Mouse (Mus musculus) lung, postnatal 0 days (tissue): ENCODE results near the gene Ctsc. TPM values are rescaled to one million over a fixed set of nuclear protein-coding genes. Genes with fewer than 3 reads are reported as not detected.

ENCODE experiments used
- ATAC-seq: fragments of 200-750 bp; cut with Nextera tagmentation; 2 replicates; pipeline ENCODE4 v1.8.0; 2017; ENCODE audit warnings: moderate library complexity
- DNase-seq: peaks from one replicate; pipeline ENCODE4 v3.0.0-alpha.2; 2016; ENCODE audit warnings: low spot score
- H3K27ac ChIP-seq: fragments of 300-500 bp; sonication (generic); 2 replicates; pipeline ENCODE4 v1.5.1; 2014; ENCODE audit warnings: antibody characterized with exemption, mild to moderate bottlenecking, low read length, mixed read lengths
- H3K27me3 ChIP-seq: fragments of 300-500 bp; sonication (generic); replicated peaks from 2 replicates; pipeline ENCODE4 v1.6.1; 2014; ENCODE audit warnings: low read length, mixed read lengths; ENCODE audit not compliant: insufficient read depth
- H3K36me3 ChIP-seq: fragments of 300-500 bp; sonication (generic); 2 replicates; pipeline ENCODE4 v1.6.1; 2014; ENCODE audit warnings: low read length, mixed read lengths; ENCODE audit not compliant: insufficient read depth
- H3K4me1 ChIP-seq: fragments of 300-500 bp; sonication (generic); 2 replicates; pipeline ENCODE4 v1.6.1; 2014; ENCODE audit warnings: antibody characterized with exemption, low read depth, low read length, mixed read lengths; ENCODE audit not compliant: insufficient read depth
- H3K4me2 ChIP-seq: fragments of 300-500 bp; sonication (generic); replicated peaks from 2 replicates; pipeline ENCODE4 v1.6.1; 2014; ENCODE audit warnings: low read depth, mild to moderate bottlenecking, low read length, moderate library complexity, mixed read lengths
- H3K4me3 ChIP-seq: fragments of 300-500 bp; sonication (generic); 2 replicates; pipeline ENCODE4 v1.5.1; 2014; ENCODE audit warnings: low read depth, low read length
- H3K9ac ChIP-seq: fragments of 300-500 bp; sonication (generic); replicated peaks from 2 replicates; pipeline ENCODE4 v1.6.1; 2014; ENCODE audit warnings: low read depth, mild to moderate bottlenecking
- H3K9me3 ChIP-seq: fragments of 300-500 bp; sonication (generic); 2 replicates; pipeline ENCODE4 v1.6.1; 2016; ENCODE audit warnings: low read length, mixed read lengths
- CTCF ChIP-seq: IDR thresholded peaks from 2 replicates; pipeline ENCODE4 v1.5.1; 2016; ENCODE audit warnings: antibody characterized with exemption, mild to moderate bottlenecking
- EP300 ChIP-seq: IDR thresholded peaks from 2 replicates; pipeline ENCODE4 v1.6.1; 2016; ENCODE audit warnings: antibody characterized with exemption, mild to moderate bottlenecking, control low read depth
- WGBS: fragments of 180-500 bp; shearing (Covaris S2); extraction: QIAGEN DNeasy Blood & Tissue Kit; methylation state at CpG from one replicate; pipeline ENCODE4 v1.1.7; 2014; 5-methylcytosine and 5-hydroxymethylcytosine counted together
- polyA plus RNA-seq: library from polyadenylated mRNA; unstranded; fragments of >200 nt; fragmentation: Nextera tagmentation; extraction: Ambion mirVana; gene quantifications from 2 replicates; pipeline ENCODE4 v1.2.1, GENCODE M21; 2015

Ctsc gene
- polyA plus RNA-seq, 1 experiment from 2014 or later = 303 TPM

GRCm38 (mm10) chr7:88251535-88251934 is 26.4 kb upstream of the Ctsc start:
- Histone ChIP-seq H3K9me3 (no peaks in the 10 kb centered on the region), H3K36me3 (no peaks in the 10 kb centered on the region), H3K9ac (no peak overlapping the region), H3K4me1 (no peaks in the 10 kb centered on the region), H3K27me3 (no peaks in the 10 kb centered on the region), H3K4me2 (no peak overlapping the region), H3K4me3 (no peak overlapping the region), H3K27ac (no peak overlapping the region)
- no peak for DNase-seq
- WGBS = 59% methylated on average over 1 of the region's 1 CpGs
- no peak for ATAC-seq
- TF ChIP-seq EP300 (no peak), CTCF (no peak)

GRCm38 (mm10) chr7:88252129-88252528 is 25.8 kb upstream of the Ctsc start:
- Histone ChIP-seq H3K4me3 (no peak overlapping the region), H3K4me2 (no peak overlapping the region), H3K4me1 (no peaks in the 10 kb centered on the region), H3K27ac (no peak overlapping the region), H3K36me3 (no peaks in the 10 kb centered on the region), H3K9ac (no peak overlapping the region), H3K27me3 (no peaks in the 10 kb centered on the region), H3K9me3 (no peaks in the 10 kb centered on the region)
- TF ChIP-seq CTCF = no peak
- TF ChIP-seq EP300 = no peak
- DNase-seq (no peak), ATAC-seq (no peak)

GRCm38 (mm10) chr7:88254884-88255283 is 23.0 kb upstream of the Ctsc start:
- H3K36me3 ChIP-seq = no peaks in the 10 kb centered on the region
- no peaks in the 10 kb centered on the region for H3K9me3 ChIP-seq
- no peak overlapping the region for H3K4me3 ChIP-seq
- no peaks in the 10 kb centered on the region for H3K4me1 ChIP-seq
- no peak overlapping the region for H3K4me2 ChIP-seq
- DNase-seq (no peak), ATAC-seq (no peak)
- H3K27ac ChIP-seq = no peak overlapping the region
- TF ChIP-seq CTCF = no peak
- no peak for TF ChIP-seq EP300
- H3K9ac ChIP-seq = no peak overlapping the region
- H3K27me3 ChIP-seq = no peaks in the 10 kb centered on the region

GRCm38 (mm10) chr7:88259155-88259925 is 18.5 kb upstream of the Ctsc start:
- H3K4me3 ChIP-seq = no peak overlapping the region
- no peaks in the 10 kb centered on the region for H3K4me1 ChIP-seq
- no peak overlapping the region for H3K4me2 ChIP-seq
- no peak overlapping the region for H3K27ac ChIP-seq
- ATAC-seq (no peak), DNase-seq (no peak)
- 62% methylated on average over 7 of the region's 7 CpGs for WGBS
- no peaks in the 10 kb centered on the region for H3K36me3 ChIP-seq
- no peaks in the 10 kb centered on the region for H3K27me3 ChIP-seq
- H3K9ac ChIP-seq = no peak overlapping the region
- H3K9me3 ChIP-seq = no peaks in the 10 kb centered on the region
- TF ChIP-seq CTCF (no peak), EP300 (no peak)

- WGBS = 52% methylated on average over 4 of the region's 4 CpGs
- Histone ChIP-seq H3K4me3 (no peak overlapping the region), H3K4me2 (no peak overlapping the region), H3K27me3 (no peaks in the 10 kb centered on the region), H3K4me1 (no peaks in the 10 kb centered on the region), H3K36me3 (no peaks in the 10 kb centered on the region), H3K9me3 (no peaks in the 10 kb centered on the region), H3K27ac (no peak overlapping the region), H3K9ac (no peak overlapping the region)
- no peak for TF ChIP-seq CTCF
- no peak for TF ChIP-seq EP300
- DNase-seq (no peak), ATAC-seq (no peak)
Measured at GRCm38 (mm10) chr7:88261799-88262198, 16.1 kb upstream of the Ctsc start.

GRCm38 (mm10) chr7:88264861-88265260 is 13.0 kb upstream of the Ctsc start:
- no peak overlapping the region for H3K9ac ChIP-seq
- DNase-seq (no peak), ATAC-seq (no peak)
- H3K4me1 ChIP-seq = no peaks in the 10 kb centered on the region
- no peaks in the 10 kb centered on the region for H3K36me3 ChIP-seq
- H3K9me3 ChIP-seq = no peaks in the 10 kb centered on the region
- H3K4me3 ChIP-seq = no peak overlapping the region
- H3K27me3 ChIP-seq = no peaks in the 10 kb centered on the region
- no peak overlapping the region for H3K27ac ChIP-seq
- 65% methylated on average over 5 of the region's 5 CpGs for WGBS
- no peak for TF ChIP-seq EP300
- TF ChIP-seq CTCF = no peak
- no peak overlapping the region for H3K4me2 ChIP-seq
